Mouse (Mus musculus) kidney, postnatal 14 days (tissue): ENCODE results near the gene Ago1.

ENCODE experiments used
- DNase-seq: peaks from one replicate; pipeline ENCODE4 v3.0.0; 2022; ENCODE audit warnings: mixed read lengths

Gene Ago1

GRCm38 (mm10) chr4:126469334-126469733 is 951 bp upstream of the Ago1 start:
- no peak for DNase-seq

- DNase-seq, result no peak
Measured at GRCm38 (mm10) chr4:126468925-126469324, 542 bp upstream of the Ago1 start.

- peak; percentile 82 for DNase-seq
Measured at GRCm38 (mm10) chr4:126467721-126468284, 580 bp downstream of the Ago1 start.

- DNase-seq, result no peak
Measured at GRCm38 (mm10) chr4:126466251-126466750, 2.1 kb downstream of the Ago1 start.

GRCm38 (mm10) chr4:126465843-126466242 is 2.5 kb downstream of the Ago1 start:
- DNase-seq, result peak; percentile 37

- DNase-seq, result no peak
Measured at GRCm38 (mm10) chr4:126464892-126465235, 3.5 kb downstream of the Ago1 start.

GRCm38 (mm10) chr4:126464189-126464891 is 4.0 kb downstream of the Ago1 start:
- no peak for DNase-seq

GRCm38 (mm10) chr4:126455441-126455840 is 12.9 kb downstream of the Ago1 start:
- no peak for DNase-seq

- no peak for DNase-seq
Measured at GRCm38 (mm10) chr4:126454547-126455254, 13.7 kb downstream of the Ago1 start.

GRCm38 (mm10) chr4:126450268-126450667 is 18.1 kb downstream of the Ago1 start:
- no peak for DNase-seq

GRCm38 (mm10) chr4:126447126-126447525 is 21.3 kb downstream of the Ago1 start:
- DNase-seq, result no peak

- DNase-seq, result no peak
Measured at GRCm38 (mm10) chr4:126444528-126444927, 23.9 kb downstream of the Ago1 start.

- no peak for DNase-seq
Measured at GRCm38 (mm10) chr4:126438261-126438660, 30.1 kb downstream of the Ago1 start.

GRCm38 (mm10) chr4:126436268-126436667 is 32.1 kb downstream of the Ago1 start:
- no peak for DNase-seq

- DNase-seq, result no peak
Measured at GRCm38 (mm10) chr4:126434094-126434493, 34.3 kb downstream of the Ago1 start.

- no peak for DNase-seq
Measured at GRCm38 (mm10) chr4:126433175-126433574, 35.2 kb downstream of the Ago1 start.

- no peak for DNase-seq
Measured at GRCm38 (mm10) chr4:126431746-126432145, 36.6 kb downstream of the Ago1 start.

GRCm38 (mm10) chr4:126429347-126430079 is 38.9 kb downstream of the Ago1 start, which contains the start of gene Ago3:
Gene Ago3, minus strand, starts transcription at chr4:126429556.
- DNase-seq, result peak; percentile 95

- no peak for DNase-seq
Measured at GRCm38 (mm10) chr4:126428682-126429346, 39.6 kb downstream of the Ago1 start.

GRCm38 (mm10) chr4:126423866-126424265 is 44.5 kb downstream of the Ago1 start:
- no peak for DNase-seq

GRCm38 (mm10) chr4:126415707-126416106 is 52.7 kb downstream of the Ago1 start:
- no peak for DNase-seq

- DNase-seq, result no peak
Measured at GRCm38 (mm10) chr4:126412526-126412925, 55.9 kb downstream of the Ago1 start.
